Mouse (Mus musculus) kidney, adult 18-20 months (tissue): ENCODE measurements around the gene Tarbp1.
A peak's percentile ranks its signal among the peaks of the same experiment; 100 is the strongest.
"Not testable (repeated sequence)": the region's sequence is repeated elsewhere in the genome, so short reads cannot be mapped to it uniquely, and the experiment has no call there.

Experiments used
- DNase-seq: peaks from one replicate; pipeline ENCODE4 v3.0.0; 2021

The Tarbp1 gene

DNA sequence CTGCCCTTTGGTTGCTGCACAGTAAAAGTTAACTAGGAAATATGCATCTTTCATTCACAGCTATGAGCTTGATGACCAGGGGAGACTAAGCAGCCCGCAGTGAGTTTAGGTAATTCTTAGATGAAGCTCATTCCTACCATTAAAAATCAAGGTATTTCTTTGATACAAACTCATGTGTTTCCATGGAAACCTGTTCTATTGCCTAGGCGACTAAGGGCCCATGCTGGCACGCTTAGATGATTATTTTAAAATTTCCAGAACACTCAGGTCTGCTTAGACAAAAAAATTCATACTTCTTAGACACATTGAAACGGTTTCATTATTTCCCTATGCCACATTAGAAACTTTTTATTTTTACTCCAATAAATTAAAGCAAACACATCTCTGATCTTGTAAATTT, 69.8 kb downstream of the Tarbp1 start:
- DNase-seq = no peak

DNA sequence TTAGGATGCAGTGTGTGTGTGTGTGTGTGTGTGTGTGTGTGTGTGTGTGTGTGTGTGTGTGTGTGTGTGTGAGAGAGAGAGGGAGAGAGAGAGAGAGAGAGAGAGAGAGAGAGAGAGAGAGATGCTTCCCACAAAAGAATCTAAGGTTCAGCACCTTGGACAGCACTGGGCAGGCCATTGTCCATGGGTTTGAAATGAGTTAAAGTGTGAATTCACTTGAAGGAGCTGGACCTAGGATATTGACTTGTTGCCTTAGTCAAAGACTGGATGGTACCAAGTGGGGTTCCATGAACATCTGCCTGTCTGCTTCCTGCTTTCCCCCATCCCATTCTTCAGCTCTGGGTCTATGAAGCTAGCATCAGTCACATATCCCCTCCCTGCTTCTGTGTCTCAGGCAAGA, 70.3 kb downstream of the Tarbp1 start:
- DNase-seq = not testable (repeated sequence)

DNA sequence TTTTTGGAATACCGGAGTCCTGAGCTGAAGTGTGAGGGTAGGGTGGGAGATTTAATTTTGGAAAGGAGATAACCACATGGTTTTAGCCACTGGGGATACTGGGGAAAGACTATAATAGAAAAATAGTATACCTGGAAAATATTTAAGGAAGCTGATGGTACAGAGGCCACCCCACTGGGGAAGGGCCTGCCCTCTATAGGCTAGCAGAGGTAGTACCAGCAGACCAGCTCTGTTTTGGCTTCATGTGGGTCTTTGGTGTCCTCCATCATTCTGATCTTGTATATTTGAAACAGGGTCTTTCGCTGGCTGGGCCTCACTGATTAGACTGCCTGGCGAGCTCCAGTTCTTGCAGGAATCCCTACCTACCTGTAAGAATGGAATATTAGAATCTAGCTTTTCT, 76.5 kb downstream of the Tarbp1 start:
- DNase-seq = peak; percentile 16

DNA sequence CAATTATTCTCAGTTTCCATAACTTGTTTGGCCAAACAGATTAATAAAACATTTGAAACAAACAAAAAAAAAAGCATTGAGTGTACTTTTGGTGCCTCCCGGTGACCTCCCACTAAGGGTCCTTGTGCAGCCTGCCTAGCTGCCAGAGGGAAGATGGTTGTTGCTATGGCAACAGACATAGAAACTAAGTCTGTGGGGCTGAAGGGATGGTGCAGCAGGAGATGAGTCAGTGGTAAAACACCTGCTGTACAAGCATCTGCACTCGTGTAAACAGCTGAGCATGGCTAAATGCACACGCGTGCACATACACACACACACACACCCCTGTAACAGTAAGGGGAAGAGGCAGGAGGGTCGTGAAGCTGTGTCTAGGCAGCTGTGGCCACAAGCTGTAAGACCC, 78.9 kb downstream of the Tarbp1 start:
- DNase-seq = no peak

DNA sequence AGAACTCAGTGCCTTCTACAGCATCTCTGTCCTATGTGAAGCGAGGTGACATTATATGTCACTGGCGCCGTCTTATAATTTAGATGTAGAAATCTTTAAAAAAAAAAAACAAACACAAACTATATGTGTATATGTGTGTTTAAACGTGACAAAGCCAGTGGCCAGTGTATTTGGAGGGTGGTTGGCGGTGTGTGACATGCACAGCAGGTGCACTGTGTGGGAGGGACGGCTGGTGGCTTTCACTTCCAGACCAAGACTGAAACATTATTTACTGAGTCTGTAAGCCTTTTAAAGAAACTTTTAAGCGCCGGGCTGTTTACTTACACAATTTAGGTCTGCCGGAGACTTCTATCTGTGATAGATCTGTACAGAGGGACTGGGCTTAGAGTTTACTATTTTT, 79.5 kb downstream of the Tarbp1 start:
- DNase-seq = no peak

DNA sequence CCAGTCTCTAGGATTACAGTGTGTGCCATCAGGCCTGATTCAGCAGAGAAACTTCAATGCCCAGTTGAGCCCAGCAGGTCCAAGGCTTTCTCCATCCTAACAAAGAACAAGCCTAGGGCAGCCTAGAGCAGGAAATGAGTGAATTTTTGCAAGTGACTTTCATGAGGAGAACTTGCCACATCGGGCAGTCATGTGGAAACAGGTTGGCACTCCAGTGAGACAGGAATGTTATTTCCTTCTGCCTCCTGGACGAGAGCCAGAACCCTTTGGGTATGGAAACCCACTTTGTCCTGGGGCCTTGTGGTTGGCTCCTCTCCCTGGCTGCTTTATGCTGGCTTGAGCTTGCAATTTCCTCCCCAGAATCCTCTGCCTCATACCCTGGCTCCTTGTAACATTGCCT, 83.3 kb downstream of the Tarbp1 start:
- DNase-seq = peak; percentile 62

DNA sequence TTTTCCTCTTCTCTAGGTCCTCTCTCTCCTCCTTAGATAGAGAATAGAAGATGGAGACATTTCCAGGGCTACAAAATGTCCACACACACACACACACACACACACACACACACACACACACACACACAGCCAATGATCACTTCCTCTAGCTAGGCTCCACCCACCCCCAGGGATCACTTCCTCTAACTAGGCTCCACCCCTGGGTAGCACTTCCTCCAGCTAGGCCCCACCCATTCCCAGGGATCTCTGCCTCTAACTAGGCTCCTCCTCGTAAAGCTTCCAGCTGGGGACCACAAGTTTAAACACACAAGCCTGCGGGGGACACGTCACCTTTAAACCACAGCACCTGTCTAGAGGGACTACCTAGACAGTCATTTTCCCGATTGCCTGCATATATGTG, 87.3 kb downstream of the Tarbp1 start:
- DNase-seq = no peak

DNA sequence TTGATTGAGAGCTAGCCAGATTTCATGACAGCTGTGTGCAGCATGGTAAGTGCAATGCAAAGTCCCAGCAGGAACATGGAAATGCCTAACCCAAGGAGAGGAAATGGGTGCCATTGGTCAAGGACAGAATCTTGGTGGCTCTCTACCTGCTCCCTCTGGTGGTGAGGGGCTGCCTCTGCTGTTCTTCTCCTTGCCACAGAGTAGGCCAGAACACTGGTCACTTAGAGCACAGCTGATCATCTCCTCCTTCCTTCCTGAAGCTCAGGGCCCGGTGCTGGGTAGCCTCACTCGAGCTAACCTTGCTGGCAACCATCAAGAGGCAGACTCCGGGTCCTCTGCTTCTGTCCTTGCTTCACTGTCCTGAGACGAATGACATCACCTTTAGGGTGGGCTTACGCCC, 92.1 kb downstream of the Tarbp1 start:
- peak; percentile 49 for DNase-seq

DNA sequence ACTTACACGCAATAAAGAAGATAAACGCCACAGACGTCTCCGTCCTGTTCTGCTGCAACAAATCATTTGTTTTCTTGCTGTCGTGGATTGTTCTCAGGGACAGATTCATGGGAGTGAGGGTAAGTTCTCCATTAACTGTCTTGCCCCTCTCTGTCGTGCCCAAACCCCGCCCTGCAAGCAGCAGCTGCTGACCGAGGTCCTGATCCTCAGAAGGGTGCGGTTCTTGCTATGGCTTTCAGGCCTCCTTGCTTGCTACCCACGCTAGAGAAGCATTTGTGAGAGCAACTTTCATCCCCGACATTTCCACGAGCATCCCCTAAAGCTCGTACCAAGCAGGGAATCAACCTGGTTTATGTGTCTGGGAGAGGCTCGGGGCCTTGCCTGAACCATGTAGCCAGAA, 92.6 kb downstream of the Tarbp1 start:
- DNase-seq = no peak

DNA sequence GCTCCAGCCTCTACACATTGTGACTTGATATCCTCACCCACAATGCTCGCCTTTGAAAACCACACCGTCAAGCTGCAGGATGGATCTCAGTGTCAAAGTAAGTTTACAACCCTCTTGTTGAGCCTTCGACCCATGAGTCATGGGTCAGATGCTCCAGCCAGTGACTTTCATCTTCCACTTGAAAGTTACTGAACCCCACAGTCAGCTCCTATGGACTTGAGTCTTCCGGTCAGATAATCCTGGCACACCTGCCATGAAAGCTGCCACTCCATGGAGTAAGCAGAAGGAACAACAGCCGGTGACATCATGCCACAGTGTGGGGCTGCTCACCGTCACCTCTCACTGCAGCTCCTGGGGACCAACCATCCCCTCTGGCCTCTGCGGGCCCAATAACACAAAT, 93.6 kb downstream of the Tarbp1 start:
- no peak for DNase-seq

DNA sequence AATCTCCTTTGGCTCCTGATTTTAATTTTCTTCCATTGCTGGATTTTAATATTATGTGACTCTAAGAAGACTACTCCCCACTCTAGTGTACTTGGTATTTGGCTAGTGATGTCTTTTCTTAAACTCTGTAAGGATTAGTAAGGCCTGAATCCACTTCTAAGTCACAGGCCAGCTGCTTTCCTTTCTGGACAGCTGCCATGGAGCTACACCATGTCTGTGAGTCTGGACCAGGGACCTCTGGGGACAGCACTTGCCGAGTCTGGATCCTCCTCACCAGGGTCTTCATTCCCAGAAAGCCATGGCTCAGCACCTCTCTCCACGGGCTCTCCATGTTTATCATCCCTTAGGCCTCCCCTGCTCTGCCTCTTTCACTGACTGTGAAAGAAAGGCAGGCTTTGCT, 94.7 kb downstream of the Tarbp1 start:
- DNase-seq = no peak

DNA sequence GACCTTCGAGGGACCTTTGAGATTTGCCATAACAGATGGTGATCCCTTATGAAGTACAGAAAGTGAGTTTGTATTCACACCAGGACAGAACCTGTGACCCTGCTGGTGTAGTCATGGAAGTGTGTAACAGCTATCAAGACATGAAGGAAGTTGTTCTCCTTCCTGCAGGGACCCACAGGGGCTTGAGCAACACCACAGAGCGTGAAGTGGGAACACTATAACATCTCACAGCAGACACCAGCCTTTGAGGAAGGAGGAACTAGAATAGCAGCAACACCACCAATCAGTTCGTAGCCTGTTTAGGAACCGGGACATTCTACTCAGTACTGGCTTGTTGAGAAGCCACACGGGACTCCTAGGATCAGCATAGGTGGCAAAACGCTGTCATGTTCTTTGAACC, 95.3 kb downstream of the Tarbp1 start:
- DNase-seq = no peak
